Mouse (Mus musculus): ENCODE measurements at regions not wholly inside any gene's neighbourhood (a gene's known extent, or its start where the extent isn't known, plus 50 kb on each side); places are given as distances from the start of the nearest gene placed in this dataset.

GRCm38 (mm10) chr3:50879595-50879994, 344.7 kb upstream of the Noct start:
- no peak for TF ChIP-seq GATA1 (IDR thresholded peaks at IDR 0.05; ENCODE audit: low read length)
- TF ChIP-seq TAL1 (IDR thresholded peaks at IDR 0.05; ENCODE audit: low read length) = no peak

All from erythroblast, embryonic 14.5 days (primary cell).